Mouse (Mus musculus): ENCODE results near the gene Spata2. TPM values are rescaled to one million over a fixed set of nuclear protein-coding genes. Genes with fewer than 3 reads are reported as not detected.

Spata2 gene
- polyA plus RNA-seq, 1 experiment from 2014 or later: 12.7 TPM

GRCm38 (mm10) chr2:167532131-167532530 is 39.4 kb upstream of the Spata2 start:
- WGBS: 20% methylated on average over 13 of the region's 13 CpGs
- no peak overlapping the region for H3K4me3 ChIP-seq (replicated peaks)

GRCm38 (mm10) chr2:167530536-167530935 is 37.8 kb upstream of the Spata2 start:
- no peaks in the 10 kb centered on the region for H3K27me3 ChIP-seq (replicated peaks)
- no peaks in the 10 kb centered on the region for H3K9me3 ChIP-seq
- H3K4me3 ChIP-seq (replicated peaks): no peak overlapping the region
- no peak for ATAC-seq
- H3K9ac ChIP-seq: no peak overlapping the region
- no peak overlapping the region for H3K4me2 ChIP-seq (replicated peaks)
- no peak overlapping the region for H3K27ac ChIP-seq
- H3K4me1 ChIP-seq (replicated peaks): no peaks in the 10 kb centered on the region
- H3K36me3 ChIP-seq: no peaks in the 10 kb centered on the region
- 74% methylated on average over 4 of the region's 4 CpGs for WGBS

More at GRCm38 (mm10) chr2:167532131-167532530, 39.4 kb upstream of the Spata2 start:
- no peak overlapping the region for H3K9ac ChIP-seq
- peaks cover 4% of the 10 kb centered on the region for H3K27me3 ChIP-seq (replicated peaks)
- H3K4me2 ChIP-seq (replicated peaks): no peak overlapping the region
- H3K27ac ChIP-seq: no peak overlapping the region
- 0 out of 2 replicates have a peak, but pooled peaks cover 5% of the 10 kb centered on the region for H3K4me1 ChIP-seq (replicated peaks)
- no peak for ATAC-seq
- H3K9me3 ChIP-seq: no peaks in the 10 kb centered on the region
- H3K36me3 ChIP-seq: no peaks in the 10 kb centered on the region

GRCm38 (mm10) chr2:167529935-167530513 is 37.3 kb upstream of the Spata2 start:
- WGBS: 56% methylated on average over 5 of the region's 5 CpGs
- no peak overlapping the region for H3K27ac ChIP-seq
- no peaks in the 10 kb centered on the region for H3K27me3 ChIP-seq (replicated peaks)
- no peaks in the 10 kb centered on the region for H3K4me1 ChIP-seq (replicated peaks)
- no peak overlapping the region for H3K4me2 ChIP-seq (replicated peaks)
- H3K9me3 ChIP-seq: no peaks in the 10 kb centered on the region
- H3K9ac ChIP-seq: no peak overlapping the region
- no peak for ATAC-seq
- no peaks in the 10 kb centered on the region for H3K36me3 ChIP-seq
- no peak overlapping the region for H3K4me3 ChIP-seq (replicated peaks)

- no peaks in the 10 kb centered on the region for H3K27me3 ChIP-seq (replicated peaks)
- H3K4me3 ChIP-seq (replicated peaks): no peak overlapping the region
- H3K27ac ChIP-seq: no peak overlapping the region
- no peaks in the 10 kb centered on the region for H3K4me1 ChIP-seq (replicated peaks)
- H3K9ac ChIP-seq: no peak overlapping the region
- WGBS: 19% methylated on average over 5 of the region's 5 CpGs
- H3K9me3 ChIP-seq: no peaks in the 10 kb centered on the region
- H3K36me3 ChIP-seq: no peaks in the 10 kb centered on the region
- ATAC-seq: no peak
- H3K4me2 ChIP-seq (replicated peaks): no peak overlapping the region
Observed at GRCm38 (mm10) chr2:167528278-167528677, 35.6 kb upstream of the Spata2 start.

- Histone ChIP-seq H3K4me3 (replicated peaks) (no peak overlapping the region), H3K27me3 (replicated peaks) (no peaks in the 10 kb centered on the region), H3K27ac (no peak overlapping the region), H3K4me2 (replicated peaks) (no peak overlapping the region), H3K36me3 (peaks cover 36% of the 10 kb centered on the region), H3K9ac (no peak overlapping the region), H3K9me3 (no peaks in the 10 kb centered on the region), H3K4me1 (replicated peaks) (no peaks in the 10 kb centered on the region)
- WGBS: 74% methylated on average over 5 of the region's 5 CpGs
- ATAC-seq: no peak
Observed at GRCm38 (mm10) chr2:167519606-167520252, 27.0 kb upstream of the Spata2 start.

- H3K4me1 ChIP-seq (replicated peaks): no peaks in the 10 kb centered on the region
- no peak overlapping the region for H3K4me3 ChIP-seq (replicated peaks)
- H3K27ac ChIP-seq: no peak overlapping the region
- ATAC-seq: no peak
- no peak overlapping the region for H3K9ac ChIP-seq
- WGBS: 86% methylated on average over 5 of the region's 5 CpGs
- peaks cover 63% of the 10 kb centered on the region for H3K36me3 ChIP-seq
- H3K4me2 ChIP-seq (replicated peaks): no peak overlapping the region
- H3K27me3 ChIP-seq (replicated peaks): no peaks in the 10 kb centered on the region
- no peaks in the 10 kb centered on the region for H3K9me3 ChIP-seq
Observed at GRCm38 (mm10) chr2:167515688-167516087, 23.0 kb upstream of the Spata2 start.

- Histone ChIP-seq H3K27ac (no peak overlapping the region), H3K36me3 (peaks cover 66% of the 10 kb centered on the region), H3K27me3 (replicated peaks) (no peaks in the 10 kb centered on the region), H3K9ac (no peak overlapping the region), H3K9me3 (no peaks in the 10 kb centered on the region), H3K4me1 (replicated peaks) (no peaks in the 10 kb centered on the region), H3K4me3 (replicated peaks) (no peak overlapping the region), H3K4me2 (replicated peaks) (no peak overlapping the region)
- no peak for ATAC-seq
- WGBS: 96% methylated on average over 4 of the region's 4 CpGs
Observed at GRCm38 (mm10) chr2:167514641-167515040, 22.0 kb upstream of the Spata2 start.

GRCm38 (mm10) chr2:167512970-167513369 is 20.3 kb upstream of the Spata2 start:
- no peak for ATAC-seq
- no peaks in the 10 kb centered on the region for H3K27me3 ChIP-seq (replicated peaks)
- no peak overlapping the region for H3K4me3 ChIP-seq (replicated peaks)
- H3K9me3 ChIP-seq: no peaks in the 10 kb centered on the region
- H3K4me2 ChIP-seq (replicated peaks): no peak overlapping the region
- H3K4me1 ChIP-seq (replicated peaks): no peaks in the 10 kb centered on the region
- H3K9ac ChIP-seq: no peak overlapping the region
- 92% methylated on average over 5 of the region's 5 CpGs for WGBS
- H3K27ac ChIP-seq: no peak overlapping the region
- peaks cover 67% of the 10 kb centered on the region for H3K36me3 ChIP-seq

- H3K27me3 ChIP-seq (replicated peaks): no peaks in the 10 kb centered on the region
- WGBS: 93% methylated on average over 9 of the region's 9 CpGs
- no peak overlapping the region for H3K4me2 ChIP-seq (replicated peaks)
- no peak for ATAC-seq
- H3K9ac ChIP-seq: no peak overlapping the region
- no peak overlapping the region for H3K4me3 ChIP-seq (replicated peaks)
- peaks cover 63% of the 10 kb centered on the region for H3K36me3 ChIP-seq
- H3K9me3 ChIP-seq: no peaks in the 10 kb centered on the region
- H3K27ac ChIP-seq: no peak overlapping the region
- 0 out of 2 replicates have a peak, but pooled peaks cover 2% of the 10 kb centered on the region for H3K4me1 ChIP-seq (replicated peaks)
Observed at GRCm38 (mm10) chr2:167512365-167512764, 19.7 kb upstream of the Spata2 start.

GRCm38 (mm10) chr2:167510485-167510884 is 17.8 kb upstream of the Spata2 start:
- Histone ChIP-seq H3K4me3 (replicated peaks) (no peak overlapping the region), H3K36me3 (peaks cover 54% of the 10 kb centered on the region), H3K27me3 (replicated peaks) (no peaks in the 10 kb centered on the region), H3K4me2 (replicated peaks) (no peak overlapping the region), H3K9ac (no peak overlapping the region), H3K27ac (no peak overlapping the region), H3K4me1 (replicated peaks) (peaks cover 13% of the 10 kb centered on the region), H3K9me3 (no peaks in the 10 kb centered on the region)
- 0 out of 2 replicates have a peak, but pooled peaks have one; percentile 24 for ATAC-seq
- WGBS: 77% methylated on average over 3 of the region's 3 CpGs

- no peak overlapping the region for H3K4me3 ChIP-seq (replicated peaks)
- no peak for ATAC-seq
- H3K36me3 ChIP-seq: peaks cover 37% of the 10 kb centered on the region
- H3K4me2 ChIP-seq (replicated peaks): no peak overlapping the region
- H3K9me3 ChIP-seq: no peaks in the 10 kb centered on the region
- H3K27ac ChIP-seq: no peak overlapping the region
- H3K27me3 ChIP-seq (replicated peaks): no peaks in the 10 kb centered on the region
- H3K4me1 ChIP-seq (replicated peaks): peaks cover 29% of the 10 kb centered on the region
- H3K9ac ChIP-seq: no peak overlapping the region
- WGBS: 97% methylated on average over 4 of the region's 4 CpGs
Observed at GRCm38 (mm10) chr2:167508569-167508968, 15.9 kb upstream of the Spata2 start.

- H3K4me3 ChIP-seq (replicated peaks): no peak overlapping the region
- H3K27me3 ChIP-seq (replicated peaks): no peaks in the 10 kb centered on the region
- no peak for ATAC-seq
- H3K4me1 ChIP-seq (replicated peaks): peaks cover 31% of the 10 kb centered on the region
- 91% methylated on average over 3 of the region's 3 CpGs for WGBS
- no peak overlapping the region for H3K4me2 ChIP-seq (replicated peaks)
- peaks cover 34% of the 10 kb centered on the region for H3K36me3 ChIP-seq
- H3K27ac ChIP-seq: no peak overlapping the region
- no peaks in the 10 kb centered on the region for H3K9me3 ChIP-seq
- no peak overlapping the region for H3K9ac ChIP-seq
Observed at GRCm38 (mm10) chr2:167507719-167508385, 15.2 kb upstream of the Spata2 start.
